Mouse (Mus musculus) inflammation-experienced regulatory T-cells, adult 6 months (primary cell): ENCODE measurements around the gene Dguok. TPM values are rescaled to one million over a fixed set of nuclear protein-coding genes. Genes with fewer than 3 reads are reported as not detected.

Experiments
- ATAC-seq: one replicate; pipeline ENCODE4 v1.8.0; 2017
- polyA plus RNA-seq, 3 experiments: library from polyadenylated mRNA; unstranded; fragments of 100-300 nt; shearing (Covaris generic); gene quantifications; one replicate each; pipeline ENCODE4 v1.2.1; 2017

Gene Dguok
- 100 to 1,000 TPM in 1 of 3 experiments, 10 to 100 TPM in 2; 60.1 to 100 (median 87.6) TPM for polyA plus RNA-seq

GRCm38 (mm10) chr6:83506258-83507167 lies at the start of gene Dguok:
TSS of gene Dguok (minus strand) at chr6:83506969.
- peak; percentile 95 for ATAC-seq

GRCm38 (mm10) chr6:83555972-83556371 lies 49.2 kb upstream of the Dguok start:
- no peak for ATAC-seq

- ATAC-seq = no peak
Measured at GRCm38 (mm10) chr6:83548346-83548745, 41.6 kb upstream of the Dguok start.

GRCm38 (mm10) chr6:83545778-83546177 lies 39.0 kb upstream of the Dguok start:
- ATAC-seq = no peak

GRCm38 (mm10) chr6:83541756-83542456 lies 35.1 kb upstream of the Dguok start:
- ATAC-seq = no peak

- ATAC-seq = no peak
Measured at GRCm38 (mm10) chr6:83540017-83540416, 33.2 kb upstream of the Dguok start.

GRCm38 (mm10) chr6:83536795-83537059 lies 30.0 kb upstream of the Dguok start:
- ATAC-seq = no peak

- ATAC-seq = no peak
Measured at GRCm38 (mm10) chr6:83536028-83536794, 29.4 kb upstream of the Dguok start, which contains the start of gene Actg2. TSS of gene Actg2 (minus strand) at chr6:83536265.

- no peak for ATAC-seq
Measured at GRCm38 (mm10) chr6:83532608-83533007, 25.8 kb upstream of the Dguok start.

- ATAC-seq = no peak
Measured at GRCm38 (mm10) chr6:83523194-83523593, 16.4 kb upstream of the Dguok start.

- no peak for ATAC-seq
Measured at GRCm38 (mm10) chr6:83521784-83522183, 15.0 kb upstream of the Dguok start.

- ATAC-seq = no peak
Measured at GRCm38 (mm10) chr6:83518637-83519036, 11.9 kb upstream of the Dguok start.

- no peak for ATAC-seq
Measured at GRCm38 (mm10) chr6:83515172-83515571, 8.4 kb upstream of the Dguok start.

GRCm38 (mm10) chr6:83512495-83512894 lies 5.7 kb upstream of the Dguok start:
- peak; percentile 58 for ATAC-seq

- ATAC-seq = no peak
Measured at GRCm38 (mm10) chr6:83510210-83510609, 3.4 kb upstream of the Dguok start.

- ATAC-seq = no peak
Measured at GRCm38 (mm10) chr6:83509442-83509841, 2.7 kb upstream of the Dguok start.

GRCm38 (mm10) chr6:83507168-83507546 lies 388 bp upstream of the Dguok start:
- no peak for ATAC-seq

- no peak for ATAC-seq
Measured at GRCm38 (mm10) chr6:83505554-83505953, 1.2 kb downstream of the Dguok start.

- ATAC-seq = no peak
Measured at GRCm38 (mm10) chr6:83503361-83503760, 3.4 kb downstream of the Dguok start.

- no peak for ATAC-seq
Measured at GRCm38 (mm10) chr6:83502656-83503055, 4.1 kb downstream of the Dguok start.

- ATAC-seq = no peak
Measured at GRCm38 (mm10) chr6:83501524-83502310, 5.1 kb downstream of the Dguok start.

GRCm38 (mm10) chr6:83500462-83500861 lies 6.3 kb downstream of the Dguok start:
- ATAC-seq = no peak
